Mouse (Mus musculus) megakaryocyte, embryonic 14.5 days (primary cell): ENCODE measurements around the gene Gipc2.

Experiments
- FLI1 ChIP-seq: IDR thresholded peaks from 2 replicates; pipeline ENCODE4 v1.6.1; 2012; ENCODE audit warnings: low read length, inconsistent platforms, mixed read lengths
- GATA1 ChIP-seq: IDR thresholded peaks from 3 replicates; pipeline ENCODE4 v1.6.1; 2012; ENCODE audit warnings: mixed read lengths, low read length, inconsistent platforms, borderline replicate concordance

GRCm38 (mm10) chr3:152199125-152199524, 33.1 kb upstream of the Gipc2 start:
- TF ChIP-seq GATA1 (no peak), FLI1 (no peak)
